Mouse (Mus musculus): ENCODE data around the gene Sh3bp1.

DNA sequence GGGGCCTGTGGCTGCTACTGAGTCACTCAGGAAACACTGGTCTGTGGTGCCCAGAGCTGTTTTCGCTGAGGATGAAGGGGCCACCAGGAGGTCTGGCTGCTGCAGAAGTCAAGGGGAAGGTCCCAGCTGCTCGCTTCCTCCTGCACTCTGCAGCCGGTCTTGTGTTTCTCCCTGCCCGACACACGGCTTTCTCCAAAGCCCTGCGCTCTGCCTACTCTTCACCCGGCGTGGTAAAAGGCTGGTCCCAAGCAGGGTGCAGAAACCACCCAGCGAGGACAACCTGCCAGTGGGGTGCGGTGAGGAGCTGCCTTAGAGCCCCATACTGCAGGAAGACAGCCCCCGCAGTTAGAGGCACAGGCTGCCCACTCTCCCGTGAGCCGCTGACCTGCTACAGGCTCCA lies 4.8 kb upstream of the Sh3bp1 start:
- TF ChIP-seq CTCF (IDR thresholded peaks at IDR 0.05; ENCODE audit: low read depth, low read length): no peak
- no peak for TF ChIP-seq EP300 (IDR thresholded peaks at IDR 0.05; ENCODE audit: insufficient read depth, low read depth, low read length)

All from ES-Bruce4 (cell line).